Mouse (Mus musculus) heart, postnatal 14 days (tissue): ENCODE data around the gene Prkd2. TPM values are rescaled to one million over a fixed set of nuclear protein-coding genes. Genes with fewer than 3 reads are reported as not detected.

Experiments
- DNase-seq, 2 experiments: peaks; one replicate each; pipeline ENCODE4 v3.0.0; 2021 to 2022
- intact Hi-C: fragments of 180-260 bp; cut with DNase I; formaldehyde crosslinking; loops from one replicate; pipeline ENCODE4 v1.15.1; 2025
- total RNA-seq, 2 experiments: library from RNA; stranded (reverse); gene quantifications; 2 replicates each; pipeline ENCODE4 v1.2.3; 2021

Gene Prkd2
- total RNA-seq, 2 experiments from 2014 or later = 35.3 to 35.9 TPM

GRCm38 (mm10) chr7:16851636-16852035, 8.9 kb downstream of the Prkd2 start:
- no peak for DNase-seq
- intact Hi-C loops = no loop called here

DNA sequence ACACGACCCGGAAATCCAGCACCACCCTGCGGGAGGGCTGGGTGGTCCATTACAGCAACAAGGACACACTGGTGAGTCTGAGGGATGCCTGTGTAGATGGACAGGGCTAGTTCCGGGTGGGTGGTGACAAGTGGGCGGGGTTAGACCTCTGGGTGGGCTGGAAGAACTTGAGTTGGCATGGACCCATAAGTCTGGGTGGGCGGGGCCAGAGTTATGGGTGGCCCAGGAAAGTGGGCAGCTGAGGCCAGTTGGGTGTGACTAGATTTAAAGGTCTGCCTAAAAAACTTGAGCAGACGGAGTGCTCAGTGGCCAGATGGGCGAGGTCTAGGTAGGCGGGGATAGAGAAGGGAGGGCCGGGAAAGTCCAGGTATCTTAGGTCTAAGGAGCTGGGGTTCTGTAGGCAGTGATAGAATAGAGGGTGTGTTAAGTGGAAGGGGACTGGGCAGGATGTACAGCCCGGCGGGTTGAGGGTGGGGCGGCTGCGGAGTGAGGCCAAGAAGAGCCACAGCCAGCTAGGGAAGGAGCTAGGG, 10.7 kb downstream of the Prkd2 start:
- intact Hi-C loops = no loop called here
- DNase-seq = peak in 1 of 2 experiments; percentile 40

DNA sequence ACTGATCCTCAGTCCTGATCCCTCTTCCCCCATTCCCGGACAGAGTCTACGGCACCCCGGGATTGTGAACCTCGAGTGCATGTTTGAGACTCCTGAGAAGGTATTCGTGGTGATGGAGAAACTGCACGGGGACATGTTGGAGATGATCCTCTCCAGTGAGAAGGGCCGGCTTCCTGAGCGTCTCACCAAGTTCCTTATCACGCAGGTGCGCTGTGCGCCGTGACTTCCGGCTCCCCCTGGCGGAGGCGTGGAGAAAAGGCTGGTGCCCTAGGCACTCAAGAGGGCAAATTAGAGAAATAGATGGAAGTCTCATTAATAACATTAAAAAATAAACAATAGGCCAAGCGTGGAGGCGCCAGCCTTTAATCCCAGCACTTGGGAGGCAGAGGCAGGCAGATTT, 15.6 kb downstream of the Prkd2 start:
- intact Hi-C loops = no loop called here
- DNase-seq = peak in 1 of 2 experiments; percentile 61

DNA sequence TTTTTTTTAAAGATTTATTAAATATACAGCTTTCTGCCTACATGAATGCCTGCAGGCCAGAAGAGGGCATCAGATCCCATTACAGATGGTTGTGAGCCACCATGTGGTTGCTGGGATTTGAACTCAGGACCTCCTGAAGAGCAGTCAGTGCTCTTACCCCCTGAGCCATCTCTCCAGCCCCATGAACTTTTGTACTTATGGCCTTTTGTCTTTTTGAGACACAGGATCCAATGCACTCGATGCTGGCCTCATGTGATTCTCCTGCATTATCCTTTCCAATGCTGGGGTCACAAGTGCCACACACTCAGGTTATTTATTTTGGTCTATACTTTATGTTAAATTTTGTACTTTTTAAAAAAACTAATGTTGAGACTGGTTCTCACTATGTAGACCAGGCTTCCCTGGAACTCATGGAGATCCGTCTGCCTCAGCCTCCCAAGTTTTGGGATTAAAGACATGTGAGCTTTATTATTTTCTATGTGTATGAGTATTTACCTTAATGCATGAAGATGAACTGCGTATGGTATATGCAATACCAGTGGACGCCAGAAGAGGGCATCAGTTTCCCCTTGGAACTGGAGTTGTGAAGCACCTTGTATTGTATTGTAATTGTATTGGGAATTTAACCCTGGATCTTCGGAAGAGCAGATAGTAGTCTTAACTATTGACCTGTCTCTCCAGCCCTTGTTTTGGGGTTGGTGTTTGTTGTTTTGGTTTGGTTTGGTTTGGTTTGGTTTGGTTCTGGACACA, 17.4 kb downstream of the Prkd2 start:
- intact Hi-C loops = loop anchor here (1.0 kb wide), 1 partner anchor 31 kb away; the partner anchor contains the start of gene Gng8
- peak; percentile 56 to 67 for DNase-seq

DNA sequence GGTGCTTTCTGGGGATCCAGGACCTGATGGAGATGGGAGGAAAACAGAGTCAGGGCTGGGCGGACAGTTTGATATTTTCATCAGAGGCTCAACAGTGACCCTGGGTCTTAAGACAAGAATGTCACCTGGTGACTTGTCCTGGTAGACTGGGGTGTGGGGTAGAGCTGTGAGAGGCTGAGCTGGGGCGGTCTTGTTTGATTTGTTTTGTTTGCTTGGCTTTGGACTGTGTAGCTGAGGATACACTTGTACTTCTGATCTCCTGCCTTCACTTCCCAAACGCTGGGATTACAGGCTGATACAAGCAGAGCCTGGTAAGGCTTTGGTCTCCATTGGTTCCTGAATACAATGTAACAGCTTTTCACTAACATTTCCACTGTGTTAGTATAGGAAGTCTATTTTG, 24.8 kb downstream of the Prkd2 start:
- intact Hi-C loops = no loop called here
- DNase-seq = no peak

DNA sequence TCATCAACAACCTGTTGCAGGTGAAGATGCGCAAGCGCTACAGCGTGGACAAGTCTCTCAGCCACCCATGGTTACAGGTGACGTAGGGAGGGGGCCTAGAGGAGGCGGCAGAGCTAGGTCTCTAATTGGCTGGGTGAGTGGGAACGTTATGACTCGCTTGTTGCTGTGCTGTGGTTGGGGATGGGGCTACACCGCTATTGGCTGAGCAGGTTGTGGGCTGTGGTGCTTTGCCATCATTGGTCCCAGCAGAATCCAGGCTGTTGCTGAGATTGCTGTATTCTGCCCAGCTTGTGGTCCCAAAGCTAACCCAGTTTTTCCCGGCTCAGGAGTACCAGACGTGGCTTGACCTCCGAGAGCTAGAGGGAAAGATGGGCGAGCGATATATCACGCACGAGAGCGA, 26.8 kb downstream of the Prkd2 start:
- intact Hi-C loops = no loop called here

GRCm38 (mm10) chr7:16871600-16871999, 28.9 kb downstream of the Prkd2 start:
- DNase-seq = no peak
- intact Hi-C loops = no loop called here

More for the DNA sequence above, 26.8 kb downstream of the Prkd2 start:
- DNase-seq = no peak

DNA sequence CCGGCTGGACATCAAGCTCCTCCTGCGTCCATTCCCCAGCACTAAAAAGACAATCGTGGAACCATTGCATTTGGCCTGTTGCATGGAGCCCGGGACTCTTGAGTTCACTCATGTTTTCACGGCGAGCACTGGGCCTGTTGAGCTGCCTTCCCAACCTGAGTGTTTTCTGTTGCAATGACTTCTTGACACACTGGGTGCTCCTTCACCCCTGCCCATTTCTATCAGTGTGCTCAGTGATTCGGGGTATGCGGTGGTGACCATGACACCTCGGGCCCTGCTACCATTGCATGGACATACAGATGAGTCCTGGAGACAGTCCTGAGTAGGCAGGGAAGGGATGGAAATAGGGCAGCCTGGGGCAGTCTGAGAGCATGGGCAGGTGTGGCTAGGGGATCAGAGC, 29.8 kb downstream of the Prkd2 start:
- no peak for DNase-seq
- intact Hi-C loops = no loop called here

- intact Hi-C loops = no loop called here
- no peak for DNase-seq
These were observed 30.7 kb downstream of the Prkd2 start for GRCm38 (mm10) chr7:16873392-16873791.

- peak; percentile 85 to 88 for DNase-seq
- intact Hi-C loops = no loop called here
These were observed 31.5 kb downstream of the Prkd2 start for GRCm38 (mm10) chr7:16874190-16874589.

- intact Hi-C loops = loop anchor here (5.0 kb wide), 1 partner anchor 37 kb away; no protein-coding TSS in a partner anchor
- DNase-seq = peak; percentile 98 to 99
These were observed 32.1 kb downstream of the Prkd2 start for GRCm38 (mm10) chr7:16874756-16875309.

DNA sequence AGATGAGACGGTGACA, 32.4 kb downstream of the Prkd2 start, which contains the start of gene Dact3:
Gene Dact3 (plus strand): TSS at position 8 of the 16 bp plus-strand sequence.
- DNase-seq = no peak
- intact Hi-C loops = loop anchor here (5.0 kb wide), 1 partner anchor 37 kb away; no protein-coding TSS in a partner anchor

DNA sequence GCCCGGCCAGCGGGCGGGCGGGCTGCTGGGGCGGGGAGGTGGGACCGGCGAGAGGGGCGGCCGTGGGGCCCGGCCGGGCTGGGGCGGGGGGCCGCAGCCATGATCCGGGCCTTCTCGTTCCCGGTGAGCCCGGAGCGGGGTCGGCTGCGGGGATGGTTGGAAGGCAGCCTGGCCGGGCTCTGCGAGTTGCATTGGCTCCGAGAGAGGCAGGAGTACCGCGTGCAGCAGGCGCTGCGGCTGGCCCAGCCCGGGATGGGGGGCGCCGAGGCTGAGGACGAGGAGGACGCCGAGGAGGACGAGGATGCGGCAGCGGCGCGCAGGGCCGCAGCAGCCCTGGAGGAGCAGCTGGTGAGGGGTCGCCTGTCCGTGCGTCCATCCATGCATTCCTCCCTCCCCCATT, 32.6 kb downstream of the Prkd2 start:
- intact Hi-C loops = loop anchor here (5.0 kb wide), 1 partner anchor 37 kb away; no protein-coding TSS in a partner anchor

GRCm38 (mm10) chr7:16876006-16876405, 33.3 kb downstream of the Prkd2 start:
- no peak for DNase-seq
- intact Hi-C loops = loop anchor here (2.0 to 5.0 kb wide), 2 partner anchors 15 to 36 kb away; partner anchors contain the start of gene Gng8

More for the DNA sequence above, 32.6 kb downstream of the Prkd2 start:
- no peak for DNase-seq

DNA sequence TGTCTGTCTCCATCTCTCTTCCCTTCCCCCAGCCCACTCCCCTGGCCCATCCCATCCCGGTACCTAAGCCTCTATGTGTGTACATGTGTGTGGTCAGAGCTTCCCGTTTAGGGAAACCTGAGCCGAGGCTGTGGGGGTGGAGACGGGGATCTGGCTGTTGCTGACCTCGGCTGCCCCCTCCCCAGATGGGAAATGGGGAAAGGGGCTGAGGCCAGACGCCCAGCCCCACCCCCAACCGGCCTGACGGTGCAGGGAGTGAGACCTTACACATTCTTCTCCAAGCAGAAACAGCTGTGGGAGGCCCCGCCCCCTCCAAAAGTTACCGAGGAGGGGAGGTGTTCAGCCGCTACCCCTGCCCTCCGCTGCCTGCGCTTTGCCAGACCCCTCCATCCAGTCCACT, 33.9 kb downstream of the Prkd2 start:
- peak in 1 of 2 experiments; percentile 49 for DNase-seq
- intact Hi-C loops = loop anchor here (2.0 to 5.0 kb wide), 2 partner anchors 14 to 36 kb away; partner anchors contain the start of gene Gng8

DNA sequence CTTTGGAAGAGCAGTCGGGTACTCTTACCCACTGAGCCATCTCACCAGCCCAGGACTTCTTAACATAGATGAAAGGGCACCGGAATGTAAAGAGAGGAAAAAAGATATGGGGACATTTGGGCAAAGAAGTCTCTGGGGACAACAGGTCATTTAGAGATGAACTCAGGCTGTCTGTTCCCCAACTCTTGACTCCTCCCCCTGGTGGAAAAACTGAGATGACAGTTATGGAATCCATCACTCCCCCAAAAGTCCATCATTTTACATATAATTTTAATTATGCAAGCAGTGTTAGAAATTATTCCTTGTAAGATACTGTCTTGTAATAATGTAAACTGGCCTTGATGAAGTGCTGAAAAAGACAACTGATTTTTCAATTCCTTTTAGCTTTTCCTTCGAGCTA, 35.0 kb downstream of the Prkd2 start:
- no peak for DNase-seq
- intact Hi-C loops = loop anchor here (2.0 to 5.0 kb wide), 2 partner anchors 13 to 35 kb away; partner anchors contain the start of gene Gng8

- intact Hi-C loops = loop anchor here (5.0 kb wide), 1 partner anchor 32 kb away; no protein-coding TSS in a partner anchor
- DNase-seq = peak; percentile 64 to 75
These were observed 37.3 kb downstream of the Prkd2 start for GRCm38 (mm10) chr7:16879796-16880547.

DNA sequence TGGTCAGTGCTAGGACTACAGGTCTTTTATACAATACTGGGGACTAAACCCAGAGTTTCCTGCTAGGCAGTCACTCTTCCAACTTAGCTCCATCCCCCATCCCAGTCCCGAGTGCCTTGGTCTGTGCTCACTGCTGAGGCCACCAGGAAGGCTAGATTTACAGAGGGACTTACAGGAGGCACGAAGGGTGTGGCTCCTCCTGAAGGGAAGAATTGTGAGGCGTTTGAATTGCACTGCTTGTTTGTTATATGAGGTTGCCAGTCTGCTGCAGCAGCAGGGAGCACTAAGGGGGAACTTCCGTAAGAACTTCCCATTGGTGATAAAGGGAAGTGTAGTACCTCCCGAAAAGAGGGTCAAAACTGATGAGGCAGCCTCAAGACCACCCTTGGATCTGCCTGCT, 37.9 kb downstream of the Prkd2 start:
- DNase-seq = no peak
- intact Hi-C loops = no loop called here

- no peak for DNase-seq
- intact Hi-C loops = no loop called here
These were observed 40.5 kb downstream of the Prkd2 start for GRCm38 (mm10) chr7:16883162-16883561.

- no peak for DNase-seq
- intact Hi-C loops = no loop called here
These were observed 41.6 kb downstream of the Prkd2 start for GRCm38 (mm10) chr7:16884334-16884733.

GRCm38 (mm10) chr7:16885271-16885776, 42.6 kb downstream of the Prkd2 start:
- intact Hi-C loops = no loop called here
- no peak for DNase-seq
